Mouse (Mus musculus) urinary bladder, postnatal 0 days (tissue): Measurements from ENCODE around the gene Neb. TPM values are rescaled to one million over a fixed set of nuclear protein-coding genes. Genes with fewer than 3 reads are reported as not detected.

Experiments used
- microRNA-seq: library from miRNA; unstranded; fragments of <30 nt; microRNA quantifications from one replicate; pipeline ENCODE4, GENCODE M21; 2016
- polyA plus RNA-seq: library from polyadenylated mRNA; unstranded; fragments of >200 nt; fragmentation: Nextera tagmentation; extraction: Ambion mirVana; gene quantifications from 2 replicates; pipeline ENCODE4 v1.2.1, GENCODE M21; 2015

Gene Neb
- polyA plus RNA-seq: 0.41 and 0.50 TPM in 2 replicates

GRCm38 (mm10) chr2:52378448-52378804 lies at the start of gene Neb:
Neb (minus strand) TSS chr2:52378474.

GRCm38 (mm10) chr2:52424747-52425522 lies 46.7 kb upstream of the Neb start, which contains the start of gene Arl5a:
Arl5a (minus strand) TSS chr2:52424901.

Small RNAs within 50 kb of the gene (microRNA-seq; reads per million reads assigned to microRNA genes)
- not detected for gene Gm22095

Other genes starting within 250 kb of the Neb start
- gene Arl5a, start 46.4 kb upstream of the Neb start, polyA plus RNA-seq: 25.0 and 35.2 TPM in 2 replicates